Mouse (Mus musculus) limb, embryonic 14.5 days (tissue): ENCODE results near the gene Tas2r116. TPM values are rescaled to one million over a fixed set of nuclear protein-coding genes. Genes with fewer than 3 reads are reported as not detected.

Experiments used
- ATAC-seq: fragments of 200-750 bp; cut with Nextera tagmentation; 2 replicates; pipeline ENCODE4 v1.8.0; 2017; ENCODE audit warnings: low read depth, moderate number of reproducible peaks, moderate TSS enrichment; ENCODE audit not compliant: low FRiP score
- DNase-seq: peaks from one replicate; pipeline ENCODE4 v3.0.0-alpha.2; 2015; ENCODE audit warnings: low spot score
- H3K27ac ChIP-seq: fragments of 300-500 bp; sonication (generic); replicated peaks from 2 replicates; pipeline ENCODE4 v1.5.1; 2014; ENCODE audit warnings: low read depth, mild to moderate bottlenecking, low read length, moderate library complexity, mixed read lengths
- H3K27me3 ChIP-seq: fragments of 300-500 bp; sonication (generic); 2 replicates; pipeline ENCODE4 v1.6.1; 2014; ENCODE audit warnings: low read length, mixed read lengths; ENCODE audit not compliant: control insufficient read depth, insufficient read depth
- H3K36me3 ChIP-seq: fragments of 300-500 bp; sonication (generic); 2 replicates; pipeline ENCODE4 v1.6.1; 2014; ENCODE audit warnings: mild to moderate bottlenecking, low read length, moderate library complexity, mixed read lengths; ENCODE audit not compliant: control insufficient read depth, insufficient read depth
- H3K4me1 ChIP-seq: fragments of 300-500 bp; sonication (generic); 2 replicates; pipeline ENCODE4 v1.6.1; 2014; ENCODE audit warnings: antibody characterized with exemption, low read length, mixed read lengths; ENCODE audit not compliant: control insufficient read depth, insufficient read depth
- H3K4me2 ChIP-seq: fragments of 300-500 bp; sonication (generic); replicated peaks from 2 replicates; pipeline ENCODE4 v1.6.1; 2014; ENCODE audit warnings: low read depth, mild to moderate bottlenecking, low read length, moderate library complexity; ENCODE audit not compliant: severe bottlenecking
- H3K4me3 ChIP-seq: fragments of 300-500 bp; sonication (generic); replicated peaks from 2 replicates; pipeline ENCODE4 v1.5.1; 2014; ENCODE audit warnings: low read length
- H3K9ac ChIP-seq: fragments of 300-500 bp; sonication (generic); 2 replicates; pipeline ENCODE4 v1.6.1; 2014; ENCODE audit warnings: mild to moderate bottlenecking, low read depth, low read length, moderate library complexity; ENCODE audit not compliant: severe bottlenecking
- H3K9me3 ChIP-seq: fragments of 300-500 bp; sonication (generic); 2 replicates; pipeline ENCODE4 v1.6.1; 2016; ENCODE audit warnings: low read length; ENCODE audit not compliant: control insufficient read depth
- POLR2A ChIP-seq: fragments of 200-500 bp; IDR thresholded peaks from 2 replicates; pipeline ENCODE4 v1.8.0; 2012; ENCODE audit warnings: inconsistent platforms, mild to moderate bottlenecking, moderate library complexity, borderline replicate concordance; ENCODE audit not compliant: insufficient read depth, insufficient read length; ENCODE audit errors: extremely low read depth
- WGBS: fragments of 180-500 bp; shearing (Covaris S2); extraction: QIAGEN DNeasy Blood & Tissue Kit; methylation state at CpG from one replicate; pipeline ENCODE4 v1.1.7; 2014; 5-methylcytosine and 5-hydroxymethylcytosine counted together
- polyA plus RNA-seq, 2 experiments: library from polyadenylated mRNA; depleted of rRNA in 1 of 2; stranded (reverse) in 1 of 2; unstranded in 1 of 2; fragments of >200 nt; fragmentation: Nextera tagmentation in 1 of 2; extraction: Ambion mirVana in 1 of 2; gene quantifications; 2 replicates each; pipeline versions ENCODE4 v1.2.1 to v1.2.3; 2012 to 2014

Gene Tas2r116
- polyA plus RNA-seq (2012; rRNA removed) (not detected in 2 replicates), polyA plus RNA-seq (2014; fragmentation: Nextera tagmentation; extraction: Ambion mirVana) (not detected in 2 replicates)

- 55% methylated on average over 1 of the region's 1 CpGs for WGBS
- ATAC-seq (no peak), DNase-seq (no peak)
- H3K9ac ChIP-seq = no peak within 1 kb of the TSS
- H3K4me3 ChIP-seq = no peak within 1 kb of the TSS
- no peaks in the 10 kb centered on the region for H3K36me3 ChIP-seq
- H3K4me2 ChIP-seq = no peak within 1 kb of the TSS
- TF ChIP-seq POLR2A = no peak
- H3K9me3 ChIP-seq = no peaks in the 10 kb centered on the region
- H3K27me3 ChIP-seq = no peaks in the 10 kb centered on the region
- no peak within 1 kb of the TSS for H3K27ac ChIP-seq
- H3K4me1 ChIP-seq = no peaks in the 10 kb centered on the region
These were observed at the start of gene Tas2r116 for GRCm38 (mm10) chr6:132855138-132855537. TSS of gene Tas2r116 (plus strand) at chr6:132855438.

- Histone ChIP-seq H3K4me1 (no peaks in the 10 kb centered on the region), H3K27me3 (no peaks in the 10 kb centered on the region), H3K27ac (no peak within 1 kb of the TSS), H3K9ac (no peak within 1 kb of the TSS), H3K9me3 (no peaks in the 10 kb centered on the region; the same call in 1 of the 2 replicates), H3K4me2 (no peak within 1 kb of the TSS), H3K4me3 (no peak within 1 kb of the TSS), H3K36me3 (no peaks in the 10 kb centered on the region)
- TF ChIP-seq POLR2A = no peak
- 82% methylated on average over 1 of the region's 1 CpGs for WGBS
- DNase-seq (no peak), ATAC-seq (no peak)
These were observed 8.4 kb upstream of the Tas2r116 start, which contains the start of gene Tas2r123 for GRCm38 (mm10) chr6:132846842-132847241. TSS of gene Tas2r123 (plus strand) at chr6:132847142.

- Histone ChIP-seq H3K4me1 (no peaks in the 10 kb centered on the region), H3K36me3 (no peaks in the 10 kb centered on the region), H3K9me3 (no peaks in the 10 kb centered on the region), H3K27me3 (no peaks in the 10 kb centered on the region), H3K9ac (no peak within 1 kb of the TSS), H3K27ac (no peak within 1 kb of the TSS), H3K4me2 (no peak within 1 kb of the TSS), H3K4me3 (no peak within 1 kb of the TSS)
- DNase-seq (no peak), ATAC-seq (no peak)
- no peak for TF ChIP-seq POLR2A
These were observed 12.5 kb downstream of the Tas2r116 start, which contains the start of gene Tas2r110 for GRCm38 (mm10) chr6:132867708-132868107. TSS of gene Tas2r110 (plus strand) at chr6:132868008.

GRCm38 (mm10) chr6:132892711-132893110 is 37.5 kb downstream of the Tas2r116 start, which contains the start of gene Tas2r113:
TSS of gene Tas2r113 (plus strand) at chr6:132893011.
- no peaks in the 10 kb centered on the region for H3K4me1 ChIP-seq
- no peaks in the 10 kb centered on the region for H3K27me3 ChIP-seq
- no peak within 1 kb of the TSS for H3K4me2 ChIP-seq
- H3K27ac ChIP-seq = no peak within 1 kb of the TSS
- no peak for TF ChIP-seq POLR2A
- no peaks in the 10 kb centered on the region for H3K36me3 ChIP-seq
- H3K4me3 ChIP-seq = no peak within 1 kb of the TSS
- no peak within 1 kb of the TSS for H3K9ac ChIP-seq
- ATAC-seq (no peak), DNase-seq (no peak)
- 70% methylated on average over 1 of the region's 1 CpGs for WGBS
- H3K9me3 ChIP-seq = no peaks in the 10 kb centered on the region

Other genes with a start within 250 kb of the Tas2r116 start
- not detected in 2 replicates for gene A630073D07Rik, start 203.9 kb upstream of the Tas2r116 start, polyA plus RNA-seq (2012; rRNA removed)
- not detected in 2 replicates for gene A630073D07Rik, start 203.9 kb upstream of the Tas2r116 start, polyA plus RNA-seq (2014; fragmentation: Nextera tagmentation; extraction: Ambion mirVana)
- gene Tas2r120, start 198.5 kb upstream of the Tas2r116 start, polyA plus RNA-seq (2012; rRNA removed) = not detected in 2 replicates
- gene Tas2r120, start 198.5 kb upstream of the Tas2r116 start, polyA plus RNA-seq (2014; fragmentation: Nextera tagmentation; extraction: Ambion mirVana) = not detected in 2 replicates
- gene Tas2r121, start 154.4 kb upstream of the Tas2r116 start, polyA plus RNA-seq (2012; rRNA removed) = not detected in 2 replicates
- gene Tas2r121, start 154.4 kb upstream of the Tas2r116 start, polyA plus RNA-seq (2014; fragmentation: Nextera tagmentation; extraction: Ambion mirVana) = not detected in 2 replicates
- not detected in 2 replicates for gene Tas2r122, start 143.5 kb upstream of the Tas2r116 start, polyA plus RNA-seq (2012; rRNA removed)
- not detected in 2 replicates for gene Tas2r122, start 143.5 kb upstream of the Tas2r116 start, polyA plus RNA-seq (2014; fragmentation: Nextera tagmentation; extraction: Ambion mirVana)
- not detected in 2 replicates for gene Tas2r115, start 117.4 kb upstream of the Tas2r116 start, polyA plus RNA-seq (2012; rRNA removed)
- gene Tas2r115, start 117.4 kb upstream of the Tas2r116 start, polyA plus RNA-seq (2014; fragmentation: Nextera tagmentation; extraction: Ambion mirVana) = not detected in 2 replicates
- gene Tas2r124, start 100.7 kb upstream of the Tas2r116 start, polyA plus RNA-seq (2012; rRNA removed) = not detected in 2 replicates
- gene Tas2r124, start 100.7 kb upstream of the Tas2r116 start, polyA plus RNA-seq (2014; fragmentation: Nextera tagmentation; extraction: Ambion mirVana) = not detected in 2 replicates
- not detected in 2 replicates for gene Tas2r102, start 93.3 kb upstream of the Tas2r116 start, polyA plus RNA-seq (2012; rRNA removed)
- gene Tas2r102, start 93.3 kb upstream of the Tas2r116 start, polyA plus RNA-seq (2014; fragmentation: Nextera tagmentation; extraction: Ambion mirVana) = not detected in 2 replicates
- not detected in 2 replicates for gene Tas2r136, start 77.3 kb upstream of the Tas2r116 start, polyA plus RNA-seq (2012; rRNA removed)
- not detected in 2 replicates for gene Tas2r136, start 77.3 kb upstream of the Tas2r116 start, polyA plus RNA-seq (2014; fragmentation: Nextera tagmentation; extraction: Ambion mirVana)
- gene Tas2r117, start 52.6 kb upstream of the Tas2r116 start, polyA plus RNA-seq (2012; rRNA removed) = not detected in 2 replicates
- not detected in 2 replicates for gene Tas2r117, start 52.6 kb upstream of the Tas2r116 start, polyA plus RNA-seq (2014; fragmentation: Nextera tagmentation; extraction: Ambion mirVana)
- gene Tas2r123, start 8.3 kb upstream of the Tas2r116 start, polyA plus RNA-seq (2012; rRNA removed) = not detected in 2 replicates
- gene Tas2r123, start 8.3 kb upstream of the Tas2r116 start, polyA plus RNA-seq (2014; fragmentation: Nextera tagmentation; extraction: Ambion mirVana) = not detected in 2 replicates
- gene Tas2r110, start 12.6 kb downstream of the Tas2r116 start, polyA plus RNA-seq (2012; rRNA removed) = not detected in 2 replicates
- not detected in 2 replicates for gene Tas2r110, start 12.6 kb downstream of the Tas2r116 start, polyA plus RNA-seq (2014; fragmentation: Nextera tagmentation; extraction: Ambion mirVana)
- gene Tas2r113, start 37.6 kb downstream of the Tas2r116 start, polyA plus RNA-seq (2012; rRNA removed) = not detected in 2 replicates
- not detected in 2 replicates for gene Tas2r113, start 37.6 kb downstream of the Tas2r116 start, polyA plus RNA-seq (2014; fragmentation: Nextera tagmentation; extraction: Ambion mirVana)
- not detected in 2 replicates for gene Tas2r125, start 54.2 kb downstream of the Tas2r116 start, polyA plus RNA-seq (2012; rRNA removed)
- not detected in 2 replicates for gene Tas2r125, start 54.2 kb downstream of the Tas2r116 start, polyA plus RNA-seq (2014; fragmentation: Nextera tagmentation; extraction: Ambion mirVana)
- not detected in 2 replicates for gene Tas2r129, start 95.7 kb downstream of the Tas2r116 start, polyA plus RNA-seq (2012; rRNA removed)
- gene Tas2r129, start 95.7 kb downstream of the Tas2r116 start, polyA plus RNA-seq (2014; fragmentation: Nextera tagmentation; extraction: Ambion mirVana) = not detected in 2 replicates
- not detected in 2 replicates for gene Tas2r131, start 102.5 kb downstream of the Tas2r116 start, polyA plus RNA-seq (2012; rRNA removed)
- gene Tas2r131, start 102.5 kb downstream of the Tas2r116 start, polyA plus RNA-seq (2014; fragmentation: Nextera tagmentation; extraction: Ambion mirVana) = not detected in 2 replicates
- not detected in 2 replicates for gene Tas2r109, start 125.5 kb downstream of the Tas2r116 start, polyA plus RNA-seq (2012; rRNA removed)
- not detected in 2 replicates for gene Tas2r109, start 125.5 kb downstream of the Tas2r116 start, polyA plus RNA-seq (2014; fragmentation: Nextera tagmentation; extraction: Ambion mirVana)
- not detected in 2 replicates for gene Tas2r103, start 181.7 kb downstream of the Tas2r116 start, polyA plus RNA-seq (2012; rRNA removed)
- gene Tas2r103, start 181.7 kb downstream of the Tas2r116 start, polyA plus RNA-seq (2014; fragmentation: Nextera tagmentation; extraction: Ambion mirVana) = not detected in 2 replicates
- not detected in 2 replicates for gene Tas2r140, start 200.4 kb downstream of the Tas2r116 start, polyA plus RNA-seq (2012; rRNA removed)
- gene Tas2r140, start 200.4 kb downstream of the Tas2r116 start, polyA plus RNA-seq (2014; fragmentation: Nextera tagmentation; extraction: Ambion mirVana) = not detected in 2 replicates
- gene Smim10l1, start 249.5 kb downstream of the Tas2r116 start, polyA plus RNA-seq (2012; rRNA removed) = 29.6 and 62.2 TPM in 2 replicates
- gene Smim10l1, start 249.5 kb downstream of the Tas2r116 start, polyA plus RNA-seq (2014; fragmentation: Nextera tagmentation; extraction: Ambion mirVana) = 69.5 and 70.4 TPM in 2 replicates